Mouse (Mus musculus) hindbrain, embryonic 11.5 days (tissue): ENCODE measurements at regions not wholly inside any gene's neighbourhood (a gene's known extent, or its start where the extent isn't known, plus 50 kb on each side); places are given as distances from the start of the nearest gene placed in this dataset.
A peak's percentile ranks its signal among the peaks of the same experiment; 100 is the strongest.

ENCODE experiments used
- ATAC-seq: fragments of 200-750 bp; cut with Nextera tagmentation; 2 replicates; pipeline ENCODE4 v1.8.0; 2017; ENCODE audit warnings: mild to moderate bottlenecking, moderate TSS enrichment, moderate library complexity; ENCODE audit not compliant: low FRiP score
- DNase-seq: peaks from one replicate; pipeline ENCODE4 v3.0.0-alpha.2; 2015; ENCODE audit warnings: low spot score
- H3K27ac ChIP-seq: fragments of 300-500 bp; sonication (generic); 2 replicates; pipeline ENCODE4 v1.5.1; 2014; ENCODE audit warnings: mild to moderate bottlenecking, low read depth, low read length
- H3K27me3 ChIP-seq: fragments of 300-500 bp; sonication (generic); 2 replicates; pipeline ENCODE4 v1.6.1; 2014; ENCODE audit warnings: mild to moderate bottlenecking, low read length, moderate library complexity, mixed read lengths; ENCODE audit not compliant: control insufficient read depth, insufficient read depth
- H3K36me3 ChIP-seq: fragments of 300-500 bp; sonication (generic); 2 replicates; pipeline ENCODE4 v1.6.1; 2014; ENCODE audit warnings: mild to moderate bottlenecking, low read length, moderate library complexity, mixed read lengths; ENCODE audit not compliant: control insufficient read depth, insufficient read depth
- H3K4me1 ChIP-seq: fragments of 300-500 bp; sonication (generic); replicated peaks from 2 replicates; pipeline ENCODE4 v1.6.1; 2014; ENCODE audit warnings: low read length, mixed read lengths; ENCODE audit not compliant: control insufficient read depth, insufficient read depth
- H3K4me2 ChIP-seq: fragments of 300-500 bp; sonication (generic); replicated peaks from 2 replicates; pipeline ENCODE4 v1.6.1; 2014; ENCODE audit warnings: mild to moderate bottlenecking, low read depth, low read length
- H3K4me3 ChIP-seq: fragments of 300-500 bp; sonication (generic); 2 replicates; pipeline ENCODE4 v1.5.1; 2014; ENCODE audit warnings: low read depth, low read length
- H3K9ac ChIP-seq: fragments of 300-500 bp; sonication (generic); 2 replicates; pipeline ENCODE4 v1.6.1; 2014; ENCODE audit warnings: low read depth, low read length
- H3K9me3 ChIP-seq: fragments of 300-500 bp; sonication (generic); 2 replicates; pipeline ENCODE4 v1.6.1; 2016; ENCODE audit warnings: low read length; ENCODE audit not compliant: control insufficient read depth
- WGBS: fragments of 180-500 bp; shearing (Covaris S2); extraction: QIAGEN DNeasy Blood & Tissue Kit; methylation state at CpG from one replicate; pipeline ENCODE4 v1.1.7; 2014; 5-methylcytosine and 5-hydroxymethylcytosine counted together

DNA sequence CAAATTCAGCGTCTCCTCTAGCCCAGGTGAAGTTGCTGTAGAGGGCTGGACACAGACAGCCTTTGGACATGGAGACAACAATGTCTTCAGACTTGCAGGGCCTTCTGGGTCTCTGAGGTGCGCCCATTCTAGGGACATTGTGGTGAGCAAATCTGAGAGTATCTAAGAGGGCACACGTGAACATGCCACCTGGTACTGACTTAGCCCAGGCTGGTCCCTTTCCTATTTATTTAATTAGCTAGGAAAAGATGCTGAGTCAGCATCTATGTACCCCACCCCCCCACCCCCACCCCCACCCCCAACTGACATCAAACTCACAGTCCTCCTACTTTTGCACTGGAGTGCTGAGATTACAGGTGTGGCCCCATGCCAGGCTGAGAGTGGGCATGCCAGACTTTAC is 81.7 kb upstream of the Pcbd1 start:
- H3K36me3 ChIP-seq: no peaks in the 10 kb centered on the region
- H3K4me3 ChIP-seq: no peak overlapping the region
- H3K9ac ChIP-seq: no peak overlapping the region
- H3K9me3 ChIP-seq: no peaks in the 10 kb centered on the region
- no peaks in the 10 kb centered on the region for H3K27me3 ChIP-seq
- H3K27ac ChIP-seq: no peak overlapping the region
- no peaks in the 10 kb centered on the region for H3K4me1 ChIP-seq
- DNase-seq: no peak
- WGBS: 77% methylated on average over 3 of the region's 3 CpGs
- H3K4me2 ChIP-seq: no peak overlapping the region
- no peak for ATAC-seq

DNA sequence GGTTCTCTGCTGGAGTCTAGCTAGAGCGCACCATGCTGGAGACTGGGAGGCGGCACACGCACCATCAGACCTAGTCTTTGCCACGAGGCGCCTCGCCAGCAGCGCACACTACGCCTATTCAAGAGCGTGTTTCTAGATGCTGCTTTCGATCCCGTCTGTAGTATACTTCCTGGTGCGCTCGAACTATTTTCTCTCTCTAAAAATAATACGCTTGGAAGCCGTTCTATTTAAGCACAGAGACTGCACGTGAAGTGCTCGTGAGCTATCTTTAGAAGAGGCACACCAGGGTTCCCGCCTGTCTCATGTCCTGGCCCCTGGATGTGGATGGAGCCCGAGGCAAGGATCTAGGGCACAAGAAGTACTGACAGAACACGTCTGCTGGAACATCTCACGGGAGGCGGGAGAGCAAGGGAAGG is 87.4 kb upstream of the Pcbd1 start:
- Histone ChIP-seq H3K27ac (no peak overlapping the region), H3K4me1 (no peaks in the 10 kb centered on the region), H3K27me3 (no peaks in the 10 kb centered on the region), H3K36me3 (no peaks in the 10 kb centered on the region), H3K4me2 (no peak overlapping the region), H3K4me3 (no peak overlapping the region), H3K9ac (no peak overlapping the region), H3K9me3 (no peaks in the 10 kb centered on the region)
- no peak for DNase-seq
- 92% methylated on average over 22 of the region's 22 CpGs for WGBS
- ATAC-seq: no peak

- H3K4me1 ChIP-seq: no peaks in the 10 kb centered on the region
- DNase-seq (no peak), ATAC-seq (no peak)
- no peak overlapping the region for H3K4me3 ChIP-seq
- no peaks in the 10 kb centered on the region for H3K9me3 ChIP-seq
- H3K27ac ChIP-seq: no peak overlapping the region
- no peak overlapping the region for H3K4me2 ChIP-seq
- no peaks in the 10 kb centered on the region for H3K36me3 ChIP-seq
- no peaks in the 10 kb centered on the region for H3K27me3 ChIP-seq
- whole genome bisulfite sequencing: 72% methylated on average over 9 of the region's 9 CpGs
- no peak overlapping the region for H3K9ac ChIP-seq
Observed at GRCm38 (mm10) chr10:60997393-60997792, 91.7 kb upstream of the Pcbd1 start.

- 89% methylated on average over 9 of the region's 9 CpGs for WGBS
- Histone ChIP-seq H3K4me2 (no peak overlapping the region), H3K27me3 (no peaks in the 10 kb centered on the region), H3K4me1 (no peaks in the 10 kb centered on the region), H3K4me3 (no peak overlapping the region), H3K9me3 (no peaks in the 10 kb centered on the region), H3K36me3 (no peaks in the 10 kb centered on the region), H3K27ac (no peak overlapping the region), H3K9ac (no peak overlapping the region)
- DNase-seq (no peak), ATAC-seq (no peak)
Observed at GRCm38 (mm10) chr10:60995908-60996640, 93.1 kb upstream of the Pcbd1 start.

- Histone ChIP-seq H3K9me3 (no peaks in the 10 kb centered on the region), H3K9ac (no peak overlapping the region), H3K4me3 (no peak overlapping the region), H3K36me3 (no peaks in the 10 kb centered on the region), H3K27ac (no peak overlapping the region), H3K4me2 (no peak overlapping the region), H3K27me3 (peaks cover 4% of the 10 kb centered on the region; the same call in 1 of the 2 replicates), H3K4me1 (no peaks in the 10 kb centered on the region)
- ATAC-seq: peak; percentile 82
- DNase-seq: peak; percentile 80
- WGBS: 12% methylated on average over 10 of the region's 10 CpGs
Observed at GRCm38 (mm10) chr10:60985109-60985576, 104.0 kb upstream of the Pcbd1 start.

DNA sequence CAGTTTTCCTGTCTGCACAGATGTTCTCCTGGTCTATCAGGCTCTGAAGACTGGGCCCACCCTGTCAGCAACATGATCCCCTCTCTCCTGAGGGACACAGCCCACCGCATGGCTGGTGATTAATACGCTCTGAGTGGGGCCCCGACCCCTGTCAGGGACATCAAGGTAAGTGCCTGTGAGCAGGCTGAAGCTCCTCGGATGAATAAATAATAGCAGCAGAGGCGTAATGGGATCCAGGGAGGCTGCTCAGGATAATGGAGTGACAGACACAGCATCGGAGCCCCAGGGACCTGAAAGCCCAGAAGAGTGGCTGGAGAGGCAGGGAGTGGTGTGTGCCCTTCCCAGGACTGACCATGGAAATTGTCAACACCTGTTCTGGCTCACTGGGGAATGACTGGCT is 107.4 kb upstream of the Pcbd1 start:
- 25% methylated on average over 6 of the region's 6 CpGs for WGBS
- Histone ChIP-seq H3K27me3 (peaks cover 8% of the 10 kb centered on the region), H3K4me1 (no peaks in the 10 kb centered on the region), H3K4me2 (no peak overlapping the region), H3K9me3 (no peaks in the 10 kb centered on the region), H3K27ac (no peak overlapping the region), H3K4me3 (no peak overlapping the region), H3K9ac (no peak overlapping the region), H3K36me3 (no peaks in the 10 kb centered on the region)
- DNase-seq (peak; percentile 35), ATAC-seq (peak; percentile 44)

- 17% methylated on average over 2 of the region's 2 CpGs for WGBS
- H3K4me1 ChIP-seq: no peaks in the 10 kb centered on the region
- ATAC-seq (no peak), DNase-seq (no peak)
- H3K36me3 ChIP-seq: no peaks in the 10 kb centered on the region
- no peak overlapping the region for H3K4me3 ChIP-seq
- no peaks in the 10 kb centered on the region for H3K27me3 ChIP-seq
- H3K9me3 ChIP-seq: no peaks in the 10 kb centered on the region; the same call in 1 of the 2 replicates
- H3K27ac ChIP-seq: no peak overlapping the region
- H3K9ac ChIP-seq: no peak overlapping the region
- H3K4me2 ChIP-seq: no peak overlapping the region
Observed at GRCm38 (mm10) chr10:60973615-60974014, 115.5 kb upstream of the Pcbd1 start.

DNA sequence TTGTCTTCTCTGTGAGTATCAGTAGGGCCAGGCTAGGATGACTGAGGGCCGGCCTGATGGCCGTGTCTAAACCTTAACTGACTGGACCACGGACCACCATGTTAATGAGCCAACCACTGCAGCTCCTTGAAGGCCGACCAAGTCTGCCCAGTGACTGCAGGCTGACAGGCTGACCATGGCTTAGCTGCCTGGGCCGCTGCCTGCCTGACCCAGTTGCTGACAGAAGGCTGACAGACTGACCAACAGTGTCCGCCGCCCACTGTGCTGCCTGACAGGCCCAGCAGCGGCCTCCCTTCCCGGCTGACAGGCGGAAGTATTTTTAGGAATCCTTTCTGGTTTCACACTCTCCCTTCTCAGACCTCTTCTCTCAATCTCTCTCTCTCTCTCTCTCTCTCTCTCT is 124.3 kb upstream of the Pcbd1 start:
- WGBS: 61% methylated on average over 10 of the region's 10 CpGs

DNA sequence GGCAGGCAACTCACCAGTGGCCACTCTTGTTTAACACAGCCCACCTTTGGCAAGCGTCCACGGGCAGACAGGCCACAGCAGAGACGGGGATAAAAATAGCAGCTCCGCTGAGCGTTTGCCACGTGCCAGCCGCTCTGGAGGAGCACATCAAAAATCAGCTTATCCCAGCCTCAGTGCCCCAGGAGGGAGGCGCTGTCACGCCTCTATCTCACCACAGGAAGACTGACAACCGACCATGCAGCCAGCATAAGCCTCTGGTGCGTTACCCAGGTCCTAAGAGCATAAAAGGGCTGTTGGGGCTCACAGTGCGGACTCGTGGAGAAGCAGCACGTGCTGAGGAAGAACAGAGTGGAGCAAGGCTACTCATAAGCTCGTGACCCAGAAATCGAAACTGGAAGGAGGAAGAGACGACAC is 126.4 kb upstream of the Unc5b start:
- Histone ChIP-seq H3K36me3 (no peaks in the 10 kb centered on the region), H3K27me3 (no peaks in the 10 kb centered on the region), H3K9ac (no peak overlapping the region), H3K4me2 (no peak overlapping the region), H3K4me3 (no peak overlapping the region), H3K4me1 (no peaks in the 10 kb centered on the region), H3K9me3 (no peaks in the 10 kb centered on the region), H3K27ac (no peak overlapping the region)
- DNase-seq: no peak
- ATAC-seq: no peak
- WGBS: 53% methylated on average over 17 of the region's 17 CpGs

More for the DNA sequence above, 124.3 kb upstream of the Pcbd1 start:
- Histone ChIP-seq H3K4me3 (no peak overlapping the region), H3K4me1 (no peaks in the 10 kb centered on the region), H3K27ac (no peak overlapping the region), H3K36me3 (no peaks in the 10 kb centered on the region), H3K27me3 (no peaks in the 10 kb centered on the region), H3K9me3 (no peaks in the 10 kb centered on the region), H3K4me2 (no peak overlapping the region), H3K9ac (no peak overlapping the region)
- no peak for ATAC-seq
- no peak for DNase-seq
